Mouse (Mus musculus): ENCODE results near the gene Kif1bp.
"Not testable (repeated sequence)": the region's sequence is repeated elsewhere in the genome, so short reads cannot be mapped to it uniquely, and the experiment has no call there.

The Kif1bp gene

DNA sequence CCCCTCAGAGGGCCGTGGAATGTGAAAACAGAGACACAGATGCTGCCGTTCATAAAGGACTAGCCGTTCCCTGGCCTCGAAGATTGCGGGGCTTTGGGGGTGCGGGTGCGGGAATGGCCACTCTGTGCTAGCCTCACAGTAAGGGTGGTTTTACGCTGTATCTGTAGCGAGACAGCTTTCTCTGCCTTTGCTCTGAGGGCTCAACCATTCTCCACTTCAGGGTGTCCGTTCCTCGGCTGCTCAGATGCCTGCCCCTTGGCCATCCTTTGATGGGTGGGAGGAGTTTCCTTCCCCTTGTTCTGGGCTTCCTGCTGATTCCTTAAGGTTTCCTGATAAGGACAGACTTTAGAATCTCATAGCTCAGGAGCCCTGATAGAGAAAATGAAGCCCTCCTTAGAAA is 69.8 kb downstream of the Kif1bp start:
- no peak for DNase-seq

DNA sequence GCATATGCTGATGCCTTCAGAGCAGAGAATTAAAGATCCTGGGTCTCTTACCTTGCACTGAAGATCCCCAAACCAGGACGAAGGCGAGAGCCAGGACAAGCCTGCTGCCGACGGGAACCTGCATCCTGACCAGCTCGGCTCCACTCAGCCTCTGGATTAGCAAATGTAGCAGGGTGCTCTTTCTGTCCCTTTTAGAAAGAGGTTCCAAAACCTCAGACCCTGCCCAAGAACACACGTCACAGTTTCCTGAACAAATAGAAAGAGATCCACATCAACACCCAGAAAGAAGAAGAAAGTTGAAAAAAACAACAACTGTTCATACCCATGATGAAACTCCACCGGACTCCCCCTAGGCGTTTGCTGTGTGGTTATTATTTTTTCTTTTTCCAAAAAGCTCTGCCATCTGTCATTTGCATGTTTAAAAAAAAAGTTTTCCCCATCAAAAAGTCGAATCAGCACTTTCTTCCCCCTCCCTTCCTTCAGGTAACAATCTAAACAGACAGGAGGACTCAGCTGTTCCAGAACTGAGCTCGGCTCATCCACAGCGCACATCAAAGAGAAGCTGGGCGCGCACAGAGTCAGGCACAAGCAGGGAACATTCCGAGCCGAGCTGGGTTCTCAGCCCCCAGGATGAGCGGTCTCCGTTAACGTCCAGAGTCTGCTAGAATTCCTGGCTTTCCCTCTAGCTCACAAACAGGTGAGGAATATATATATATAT is 70.5 kb downstream of the Kif1bp start:
- DNase-seq = no peak

DNA sequence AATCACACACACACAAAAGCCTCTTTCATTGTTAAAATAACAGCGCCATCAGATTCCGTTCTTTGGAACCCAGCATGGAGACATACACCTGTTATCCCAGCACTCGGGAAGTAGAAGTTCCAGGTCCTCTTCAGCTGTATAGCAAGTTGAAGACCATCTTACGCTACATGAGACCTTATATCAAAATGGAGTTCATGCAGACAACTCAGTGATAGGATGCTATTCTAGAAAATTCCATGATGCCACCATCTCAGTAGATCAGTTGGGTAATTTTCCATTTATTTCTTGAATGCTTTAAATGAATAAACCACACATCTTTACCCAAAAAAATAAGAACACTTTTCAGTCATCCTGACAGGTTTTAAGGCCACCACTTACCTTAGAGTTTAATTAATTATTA is 71.2 kb downstream of the Kif1bp start:
- DNase-seq = no peak

DNA sequence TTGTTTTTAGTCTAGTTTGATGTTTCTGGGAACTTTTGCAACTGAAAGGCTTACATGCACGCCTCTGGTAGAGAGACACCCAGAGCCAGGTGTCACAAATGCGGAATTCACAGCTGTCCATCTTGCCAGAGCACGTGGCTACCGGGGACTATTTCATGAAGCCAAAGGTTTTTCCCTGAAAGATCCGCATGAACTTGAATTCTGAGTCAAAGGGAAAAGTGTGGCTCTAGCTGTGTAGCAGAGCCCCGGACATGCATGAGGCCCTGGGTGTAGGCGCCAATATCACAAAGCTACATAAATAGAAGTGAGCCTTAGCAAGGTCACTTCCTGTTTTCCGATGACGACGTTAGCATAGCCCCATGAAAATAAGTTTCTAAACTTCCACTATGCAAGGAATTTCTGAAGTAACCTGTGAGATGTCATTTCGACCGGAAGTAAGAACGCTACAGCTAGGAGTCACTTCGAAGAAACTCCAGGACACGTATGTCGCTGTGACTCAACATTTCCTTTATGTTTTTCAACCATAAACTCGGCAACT is 72.2 kb downstream of the Kif1bp start:
- DNase-seq = no peak

DNA sequence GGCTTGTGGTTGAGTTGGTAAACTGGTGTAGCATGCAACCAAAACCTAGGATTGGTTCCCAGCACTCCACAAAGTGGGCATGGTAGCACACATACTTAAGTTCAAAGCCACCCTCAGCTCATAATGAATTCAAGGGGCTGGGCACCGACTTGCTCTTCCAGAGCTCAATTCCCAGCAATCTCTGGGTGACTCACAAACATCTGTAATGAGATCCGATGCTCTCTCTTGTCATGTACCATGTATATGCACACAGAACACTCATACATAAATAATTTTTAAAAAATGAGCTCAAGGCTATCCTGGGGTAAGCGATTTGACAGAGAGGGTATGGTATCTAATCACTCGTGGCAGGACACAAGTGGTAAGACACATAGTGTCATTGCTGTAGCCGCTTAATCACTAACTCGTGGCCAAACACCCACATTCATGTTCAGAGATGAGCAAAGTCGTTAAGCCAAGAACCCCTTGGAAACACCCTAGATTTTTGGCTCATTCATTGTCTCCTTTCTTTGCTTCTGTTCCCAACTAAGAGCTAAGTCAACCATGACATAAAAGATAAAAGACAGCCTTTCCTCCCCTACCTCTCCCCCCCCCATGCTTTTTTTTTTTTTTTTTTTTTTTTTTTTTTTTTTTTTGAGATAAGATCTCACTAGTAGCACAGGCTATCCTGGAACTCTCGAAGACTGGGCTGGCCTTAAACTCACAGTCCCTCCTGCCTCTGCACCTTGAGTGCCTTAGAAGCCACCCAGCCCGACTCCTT is 72.9 kb downstream of the Kif1bp start:
- DNase-seq = no peak

DNA sequence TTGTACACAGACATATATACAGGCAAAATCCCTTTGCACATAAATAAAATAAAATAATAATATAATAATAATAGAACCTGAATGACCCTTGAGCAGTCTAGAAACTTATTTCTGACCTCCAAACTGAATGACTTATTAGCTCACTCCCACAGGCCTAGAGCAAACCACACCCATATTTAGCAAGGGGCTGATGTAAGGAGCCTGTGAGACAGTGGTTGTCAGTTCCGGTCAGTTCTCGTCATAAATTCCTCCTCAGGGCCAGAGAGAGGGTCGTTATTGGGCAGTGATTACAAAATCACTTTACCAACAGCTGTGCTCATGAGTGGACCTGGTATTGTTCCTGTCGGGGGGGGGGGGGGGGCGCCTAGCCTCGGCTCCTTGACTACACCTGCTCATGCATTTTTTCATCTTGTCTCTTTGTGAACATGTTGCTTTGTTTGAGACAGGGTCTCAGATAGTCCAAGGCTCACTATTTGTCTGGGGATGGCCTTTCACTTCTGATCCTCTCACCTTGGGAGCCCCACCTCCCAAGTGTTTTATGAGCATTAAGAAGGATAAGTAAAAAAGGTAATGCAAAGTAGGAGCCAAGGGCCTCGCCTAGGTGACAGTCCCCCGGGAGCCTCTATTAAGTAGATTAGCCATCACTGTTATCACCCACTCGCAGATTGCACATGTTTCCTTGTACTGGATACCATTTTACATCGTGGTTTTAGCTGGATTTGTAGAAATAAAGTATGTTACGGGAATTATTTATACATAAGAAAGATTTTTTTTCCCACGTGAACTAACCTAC is 74.2 kb downstream of the Kif1bp start:
- no peak for DNase-seq

DNA sequence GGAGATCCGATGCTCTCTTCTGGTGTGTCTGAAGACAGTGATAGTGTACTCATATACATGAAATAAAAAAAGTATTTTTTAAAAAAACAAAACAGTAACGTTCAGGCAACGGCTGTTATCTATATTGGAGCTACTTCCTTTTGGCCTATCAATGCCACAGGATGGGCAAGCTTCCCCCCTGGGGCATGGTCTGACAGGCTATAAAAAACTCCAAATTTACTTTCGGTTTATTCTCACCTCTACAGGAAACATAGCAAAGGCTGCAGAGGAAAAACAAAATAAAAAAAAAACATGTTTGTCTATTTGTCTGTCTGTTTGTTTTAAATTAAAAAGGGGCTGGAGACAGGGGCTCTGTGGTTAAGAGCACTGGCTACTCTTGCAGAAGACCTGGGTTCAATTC is 74.9 kb downstream of the Kif1bp start:
- DNase-seq = no peak

DNA sequence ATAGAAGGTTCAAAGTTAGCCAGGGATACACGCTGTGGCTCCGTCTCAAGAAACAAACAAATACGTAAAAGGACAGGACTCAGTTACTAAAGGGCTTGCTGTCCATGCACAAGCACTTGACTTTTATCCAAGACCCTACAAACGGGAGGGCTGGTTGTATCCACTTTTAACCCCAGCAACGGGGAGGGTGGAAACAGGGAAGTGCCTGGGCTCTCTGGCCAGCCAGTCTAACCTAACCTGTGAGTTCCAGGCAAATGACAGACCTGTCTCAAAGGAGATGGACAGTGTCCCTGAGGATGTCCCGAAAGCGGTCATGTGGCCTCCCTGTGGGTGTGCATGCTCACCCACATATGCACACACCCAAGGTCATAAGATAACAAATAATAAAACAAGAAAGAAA is 76.3 kb downstream of the Kif1bp start:
- DNase-seq = no peak

DNA sequence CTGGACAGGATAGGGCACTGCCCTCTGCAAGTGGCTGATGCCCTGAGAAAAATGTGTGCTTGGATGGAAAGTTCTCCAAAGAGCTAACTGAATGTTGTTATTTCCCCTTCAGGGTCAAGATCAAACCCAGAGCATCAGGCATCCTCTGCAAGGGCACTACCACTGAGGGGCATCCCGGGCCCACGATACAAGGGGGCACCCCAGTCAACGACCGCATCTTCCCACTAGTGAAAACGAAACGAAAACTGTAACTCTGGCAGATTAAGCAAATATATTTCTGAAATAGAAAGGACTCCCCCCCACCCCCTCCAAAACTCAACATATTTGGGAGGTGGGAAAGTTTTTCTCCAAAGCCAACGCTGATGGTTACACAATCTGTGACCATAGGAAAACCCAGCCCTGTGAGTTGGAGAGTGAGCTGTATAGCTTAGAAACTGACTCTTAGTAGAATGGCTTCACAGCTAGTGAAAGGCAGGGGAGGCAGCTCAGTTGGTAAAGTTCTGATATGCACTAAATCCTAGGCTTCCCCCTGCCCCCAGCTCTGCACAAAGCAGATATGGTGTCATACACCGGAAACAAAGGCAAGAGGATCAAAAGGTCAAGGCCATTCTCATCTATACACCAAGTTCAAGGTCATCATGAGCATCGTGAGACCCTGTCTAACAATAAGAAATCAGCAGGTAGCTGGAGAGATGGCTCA is 77.2 kb downstream of the Kif1bp start:
- no peak for DNase-seq

DNA sequence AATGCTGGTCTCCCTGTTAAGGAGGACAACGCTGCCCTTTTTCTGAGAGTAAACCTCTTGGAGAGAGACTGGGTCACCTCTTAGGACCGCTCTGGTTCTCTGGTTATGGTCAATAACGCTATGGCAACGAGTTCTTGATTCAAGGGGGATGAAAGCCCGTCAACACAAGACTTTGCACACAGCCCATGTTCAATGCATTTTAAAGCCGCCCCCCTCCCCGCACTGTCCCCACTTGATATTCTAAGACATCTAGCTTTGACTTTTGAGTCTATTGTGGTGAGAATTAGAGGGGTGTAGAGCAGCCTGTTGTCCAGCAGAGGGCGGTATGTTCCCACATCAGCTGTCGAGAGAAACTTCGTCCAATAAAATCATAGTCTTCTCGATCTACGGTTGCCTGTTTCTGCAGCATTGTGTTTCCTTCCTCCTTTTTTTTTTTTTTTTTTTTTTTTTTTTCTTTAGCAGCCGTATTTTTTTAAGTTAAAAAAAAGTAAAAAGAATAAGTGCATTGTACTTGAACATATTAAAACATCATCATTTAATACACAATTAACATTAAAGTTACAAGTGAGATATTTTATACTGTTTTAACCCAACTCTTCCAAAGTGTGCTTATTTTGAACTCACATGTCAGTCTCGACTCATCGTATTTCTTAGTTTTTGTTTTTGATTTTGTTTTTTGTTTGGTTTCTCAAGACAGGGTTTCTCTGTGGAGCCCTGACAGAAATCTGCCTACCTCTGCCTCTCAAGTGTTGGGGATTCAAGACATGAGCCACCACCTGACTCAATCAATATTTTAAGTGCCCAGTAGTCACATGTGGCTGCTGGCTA is 78.0 kb downstream of the Kif1bp start:
- peak; percentile 49 to 70 for DNase-seq

DNA sequence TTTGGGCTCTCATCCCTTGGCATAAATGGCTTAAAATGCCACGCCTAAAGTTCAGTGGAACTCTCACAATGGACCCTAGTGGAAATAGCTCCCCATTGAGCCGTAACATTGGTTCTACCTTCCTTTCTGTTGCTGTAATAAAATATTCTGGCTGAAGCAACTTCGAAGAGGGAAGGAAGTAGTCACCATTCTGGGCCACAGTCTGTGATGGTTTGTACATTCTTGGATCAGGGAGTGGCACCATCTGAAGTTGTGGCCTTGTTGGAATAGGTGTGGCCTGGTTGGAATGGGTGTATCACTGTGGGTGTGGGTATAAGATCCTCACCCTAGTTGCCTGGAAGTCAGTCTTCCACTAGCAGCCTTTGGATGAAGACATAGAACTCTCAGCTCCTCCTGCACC is 86.6 kb downstream of the Kif1bp start:
- DNase-seq = not testable (repeated sequence)

All from cerebellum, adult 18-20 months (tissue).